Mouse (Mus musculus): ENCODE data around the gene C130050O18Rik.

C130050O18Rik gene

DNA sequence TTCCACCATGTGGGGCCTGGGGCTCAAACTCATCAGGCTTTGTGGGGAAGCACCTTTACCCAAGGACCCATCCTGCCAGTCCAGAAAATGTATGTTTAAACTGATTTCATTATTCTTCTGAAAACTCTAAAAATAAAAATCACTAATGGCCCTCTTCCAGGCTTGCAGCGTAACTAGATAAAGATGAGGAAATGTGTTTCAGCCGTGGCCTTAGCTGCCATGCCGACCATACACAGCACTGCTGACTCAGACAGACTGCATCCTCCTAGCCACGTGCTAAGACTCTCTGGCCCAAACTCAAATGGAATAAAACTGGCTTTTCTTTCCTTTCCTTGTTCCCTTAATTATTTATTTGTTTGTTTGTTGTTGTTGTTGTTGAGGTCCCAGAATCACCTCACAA lies 59.8 kb downstream of the C130050O18Rik start:
- DNase-seq, result no peak
